Mouse (Mus musculus): ENCODE results near the gene Fam19a5. TPM values are rescaled to one million over a fixed set of nuclear protein-coding genes. Genes with fewer than 3 reads are reported as not detected.
A peak's percentile ranks its signal among the peaks of the same experiment; 100 is the strongest.

Fam19a5 gene
- polyA plus RNA-seq, 1 experiment = 69.0 TPM

GRCm38 (mm10) chr15:87636407-87636806 is 92.3 kb downstream of the Fam19a5 start:
- no peak for TF ChIP-seq POLR2A (IDR thresholded peaks at IDR 0.05; ENCODE audit: borderline replicate concordance, extremely low read depth, insufficient read depth, insufficient read length, poor library complexity, severe bottlenecking)
- no peak for DNase-seq (ENCODE audit: low read depth)

GRCm38 (mm10) chr15:87637234-87637633 is 93.1 kb downstream of the Fam19a5 start:
- TF ChIP-seq CTCF (IDR thresholded peaks at IDR 0.05; ENCODE audit: borderline replicate concordance, extremely low read depth, insufficient read depth, insufficient read length) (no peak), POLR2A (IDR thresholded peaks at IDR 0.05; ENCODE audit: borderline replicate concordance, extremely low read depth, insufficient read depth, insufficient read length, poor library complexity, severe bottlenecking) (no peak)
- DNase-seq (ENCODE audit: low read depth) = no peak

GRCm38 (mm10) chr15:87638270-87638669 is 94.2 kb downstream of the Fam19a5 start:
- peak; percentile 56 for DNase-seq (ENCODE audit: low read depth)
- TF ChIP-seq CTCF (IDR thresholded peaks at IDR 0.05; ENCODE audit: borderline replicate concordance, extremely low read depth, insufficient read depth, insufficient read length) (no peak), POLR2A (IDR thresholded peaks at IDR 0.05; ENCODE audit: borderline replicate concordance, extremely low read depth, insufficient read depth, insufficient read length, poor library complexity, severe bottlenecking) (no peak)

- TF ChIP-seq POLR2A (IDR thresholded peaks at IDR 0.05; ENCODE audit: borderline replicate concordance, extremely low read depth, insufficient read depth, insufficient read length, poor library complexity, severe bottlenecking) (no peak), CTCF (IDR thresholded peaks at IDR 0.05; ENCODE audit: borderline replicate concordance, extremely low read depth, insufficient read depth, insufficient read length) (no peak)
- no peak for DNase-seq (ENCODE audit: low read depth)
Measured at GRCm38 (mm10) chr15:87646313-87647061, 102.4 kb downstream of the Fam19a5 start.

- no peak for TF ChIP-seq CTCF (IDR thresholded peaks at IDR 0.05; ENCODE audit: borderline replicate concordance, extremely low read depth, insufficient read depth, insufficient read length)
- TF ChIP-seq POLR2A (IDR thresholded peaks at IDR 0.05; ENCODE audit: borderline replicate concordance, extremely low read depth, insufficient read depth, insufficient read length, poor library complexity, severe bottlenecking) = no peak
- DNase-seq (ENCODE audit: low read depth) = no peak
Measured at GRCm38 (mm10) chr15:87649651-87650050, 105.6 kb downstream of the Fam19a5 start.

- no peak for DNase-seq (ENCODE audit: low read depth)
- no peak for TF ChIP-seq CTCF (IDR thresholded peaks at IDR 0.05; ENCODE audit: borderline replicate concordance, extremely low read depth, insufficient read depth, insufficient read length)
- TF ChIP-seq POLR2A (IDR thresholded peaks at IDR 0.05; ENCODE audit: borderline replicate concordance, extremely low read depth, insufficient read depth, insufficient read length, poor library complexity, severe bottlenecking) = no peak
Measured at GRCm38 (mm10) chr15:87654551-87654950, 110.5 kb downstream of the Fam19a5 start.

GRCm38 (mm10) chr15:87656496-87657155 is 112.5 kb downstream of the Fam19a5 start:
- TF ChIP-seq CTCF (IDR thresholded peaks at IDR 0.05; ENCODE audit: borderline replicate concordance, extremely low read depth, insufficient read depth, insufficient read length) (no peak), POLR2A (IDR thresholded peaks at IDR 0.05; ENCODE audit: borderline replicate concordance, extremely low read depth, insufficient read depth, insufficient read length, poor library complexity, severe bottlenecking) (no peak)
- peak; percentile 62 for DNase-seq (ENCODE audit: low read depth)

- TF ChIP-seq CTCF (IDR thresholded peaks at IDR 0.05; ENCODE audit: borderline replicate concordance, extremely low read depth, insufficient read depth, insufficient read length) (no peak), POLR2A (IDR thresholded peaks at IDR 0.05; ENCODE audit: borderline replicate concordance, extremely low read depth, insufficient read depth, insufficient read length, poor library complexity, severe bottlenecking) (no peak)
- no peak for DNase-seq (ENCODE audit: low read depth)
Measured at GRCm38 (mm10) chr15:87659729-87660128, 115.6 kb downstream of the Fam19a5 start.

GRCm38 (mm10) chr15:87661954-87662353 is 117.9 kb downstream of the Fam19a5 start:
- no peak for TF ChIP-seq POLR2A (IDR thresholded peaks at IDR 0.05; ENCODE audit: borderline replicate concordance, extremely low read depth, insufficient read depth, insufficient read length, poor library complexity, severe bottlenecking)
- no peak for TF ChIP-seq CTCF (IDR thresholded peaks at IDR 0.05; ENCODE audit: borderline replicate concordance, extremely low read depth, insufficient read depth, insufficient read length)
- DNase-seq (ENCODE audit: low read depth) = no peak

- DNase-seq (ENCODE audit: low read depth) = no peak
- no peak for TF ChIP-seq POLR2A (IDR thresholded peaks at IDR 0.05; ENCODE audit: borderline replicate concordance, extremely low read depth, insufficient read depth, insufficient read length, poor library complexity, severe bottlenecking)
- TF ChIP-seq CTCF (IDR thresholded peaks at IDR 0.05; ENCODE audit: borderline replicate concordance, extremely low read depth, insufficient read depth, insufficient read length) = no peak
Measured at GRCm38 (mm10) chr15:87666041-87666750, 122.1 kb downstream of the Fam19a5 start.

- TF ChIP-seq POLR2A (IDR thresholded peaks at IDR 0.05; ENCODE audit: borderline replicate concordance, extremely low read depth, insufficient read depth, insufficient read length, poor library complexity, severe bottlenecking) (no peak), CTCF (IDR thresholded peaks at IDR 0.05; ENCODE audit: borderline replicate concordance, extremely low read depth, insufficient read depth, insufficient read length) (no peak)
- peak; percentile 44 for DNase-seq (ENCODE audit: low read depth)
Measured at GRCm38 (mm10) chr15:87667416-87667815, 123.3 kb downstream of the Fam19a5 start.
